Mouse (Mus musculus): ENCODE data around the gene Cdca3. TPM values are rescaled to one million over a fixed set of nuclear protein-coding genes. Genes with fewer than 3 reads are reported as not detected.
A peak's percentile ranks its signal among the peaks of the same experiment; 100 is the strongest.
"Not testable (repeated sequence)": the region's sequence is repeated elsewhere in the genome, so short reads cannot be mapped to it uniquely, and the experiment has no call there.

The Cdca3 gene
- polyA plus RNA-seq, 1 experiment from 2014 or later: 34.2 TPM

DNA sequence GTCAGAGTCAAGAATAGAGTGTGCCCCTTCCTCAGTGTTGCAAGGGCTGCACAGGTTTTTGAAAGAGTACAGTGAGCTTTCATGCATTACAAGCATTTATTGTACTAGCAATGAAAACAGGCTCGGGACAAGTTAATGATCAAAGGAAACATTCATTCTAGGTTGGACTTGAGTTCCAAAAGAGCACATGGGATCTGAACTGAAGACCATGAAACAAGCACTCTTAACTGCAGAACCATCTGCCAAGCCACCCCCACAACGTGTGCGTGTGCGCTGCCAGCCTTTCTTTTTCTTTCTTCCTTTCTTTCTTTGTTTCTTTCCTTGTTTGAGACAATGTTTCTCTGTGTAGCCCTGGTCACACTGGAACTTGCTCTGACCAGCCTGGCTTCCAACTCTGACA, 33.6 kb upstream of the Cdca3 start:
- Histone ChIP-seq H3K27me3 (replicated peaks; ENCODE audit: control insufficient read depth, insufficient read depth, low read length) (no peaks in the 10 kb centered on the region), H3K27ac (ENCODE audit: low read depth, low read length) (no peak overlapping the region), H3K36me3 (ENCODE audit: control insufficient read depth, insufficient read depth, low read length) (no peaks in the 10 kb centered on the region), H3K4me1 (ENCODE audit: control insufficient read depth, insufficient read depth, low read depth, low read length) (no peaks in the 10 kb centered on the region), H3K4me2 (ENCODE audit: low read length) (no peak overlapping the region), H3K9me3 (ENCODE audit: control insufficient read depth, low read length) (no peaks in the 10 kb centered on the region), H3K4me3 (ENCODE audit: low read length) (no peak overlapping the region), H3K9ac (ENCODE audit: low read depth, low read length) (no peak overlapping the region)
- 70% methylated on average over 4 of the region's 4 CpGs for WGBS
- ATAC-seq: no peak

DNA sequence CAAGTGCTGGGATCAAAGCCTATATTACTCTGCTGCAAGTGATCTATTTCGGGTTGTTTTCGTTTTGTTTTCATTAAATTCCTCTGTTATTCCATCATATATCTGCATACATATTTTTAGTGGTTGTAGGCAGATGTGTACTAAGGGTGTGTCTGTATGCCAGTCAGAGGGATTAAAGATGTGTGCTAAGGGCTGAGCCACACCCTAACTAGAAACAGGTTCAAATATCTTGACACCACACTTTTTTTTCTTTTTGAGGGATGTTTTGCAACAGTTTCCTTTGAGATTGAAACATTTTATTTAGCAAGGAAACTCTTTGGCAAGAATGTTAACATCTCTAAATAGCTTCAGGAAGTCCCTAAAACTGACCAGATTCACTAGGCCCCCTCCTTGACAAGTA, 33.1 kb upstream of the Cdca3 start:
- Histone ChIP-seq H3K9me3 (ENCODE audit: control insufficient read depth, low read length) (no peaks in the 10 kb centered on the region), H3K27ac (ENCODE audit: low read depth, low read length) (no peak overlapping the region), H3K36me3 (ENCODE audit: control insufficient read depth, insufficient read depth, low read length) (no peaks in the 10 kb centered on the region), H3K4me3 (ENCODE audit: low read length) (no peak overlapping the region), H3K4me1 (ENCODE audit: control insufficient read depth, insufficient read depth, low read depth, low read length) (no peaks in the 10 kb centered on the region), H3K27me3 (replicated peaks; ENCODE audit: control insufficient read depth, insufficient read depth, low read length) (no peaks in the 10 kb centered on the region), H3K4me2 (ENCODE audit: low read length) (no peak overlapping the region), H3K9ac (ENCODE audit: low read depth, low read length) (no peak overlapping the region)
- WGBS: 85% methylated on average over 2 of the region's 2 CpGs
- ATAC-seq: no peak

DNA sequence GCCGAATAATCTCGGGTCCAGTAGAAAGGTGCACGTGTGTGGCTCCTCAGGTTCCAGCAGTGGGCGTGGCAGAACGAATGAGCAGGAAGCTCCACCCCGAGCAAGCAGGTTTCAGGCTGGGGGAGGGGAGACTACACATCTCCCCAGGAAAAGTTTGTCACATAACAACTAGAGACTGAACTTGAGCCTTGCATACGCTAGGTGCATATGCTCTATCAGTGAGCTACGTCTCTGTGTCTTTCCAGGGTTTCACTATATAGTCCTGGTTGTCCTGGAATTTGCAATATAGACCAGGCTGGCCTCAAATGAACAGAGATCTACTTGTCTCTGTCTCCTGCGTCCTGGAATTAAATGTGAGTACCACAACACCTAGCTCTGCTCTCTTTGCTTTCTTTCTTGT, 26.9 kb upstream of the Cdca3 start:
- not testable (repeated sequence) for H3K9ac ChIP-seq (ENCODE audit: low read depth, low read length); ATAC-seq; H3K36me3 ChIP-seq (ENCODE audit: control insufficient read depth, insufficient read depth, low read length); H3K27me3 ChIP-seq (replicated peaks; ENCODE audit: control insufficient read depth, insufficient read depth, low read length); H3K4me3 ChIP-seq (ENCODE audit: low read length); H3K27ac ChIP-seq (ENCODE audit: low read depth, low read length); H3K4me2 ChIP-seq (ENCODE audit: low read length); H3K4me1 ChIP-seq (ENCODE audit: control insufficient read depth, insufficient read depth, low read depth, low read length); H3K9me3 ChIP-seq (ENCODE audit: control insufficient read depth, low read length)
- 31% methylated on average over 3 of the region's 9 CpGs for WGBS

DNA sequence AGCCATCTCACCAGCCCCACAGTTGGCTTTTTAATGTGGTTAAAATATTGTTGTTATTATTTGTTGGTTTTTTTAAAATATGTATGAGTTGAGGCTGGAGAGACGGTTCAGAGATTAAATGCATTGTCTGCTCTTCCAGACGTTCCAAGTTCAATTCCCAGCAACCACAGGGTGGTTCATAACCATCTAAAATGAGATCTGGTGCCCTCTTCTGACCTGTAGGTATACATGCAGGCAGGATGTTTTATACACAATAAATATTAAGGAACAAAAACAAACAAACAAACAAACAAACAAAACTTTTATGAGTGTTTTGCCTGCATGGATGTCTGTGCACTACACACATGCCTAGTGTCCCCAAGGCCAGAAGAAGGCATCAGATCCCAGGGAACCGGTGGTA, 26.3 kb upstream of the Cdca3 start:
- WGBS: 73% methylated on average over 3 of the region's 3 CpGs
- H3K4me2 ChIP-seq (ENCODE audit: low read length): no peak overlapping the region

GRCm38 (mm10) chr6:124803691-124804090, 25.7 kb upstream of the Cdca3 start:
- H3K27ac ChIP-seq (ENCODE audit: low read depth, low read length); ATAC-seq; H3K27me3 ChIP-seq (replicated peaks; ENCODE audit: control insufficient read depth, insufficient read depth, low read length); H3K4me3 ChIP-seq (ENCODE audit: low read length); H3K36me3 ChIP-seq (ENCODE audit: control insufficient read depth, insufficient read depth, low read length); H3K4me1 ChIP-seq (ENCODE audit: control insufficient read depth, insufficient read depth, low read depth, low read length); H3K9me3 ChIP-seq (ENCODE audit: control insufficient read depth, low read length); H3K9ac ChIP-seq (ENCODE audit: low read depth, low read length); H3K4me2 ChIP-seq (ENCODE audit: low read length): not testable (repeated sequence)
- WGBS: 97% methylated on average over 4 of the region's 4 CpGs

More for the DNA sequence above, 26.3 kb upstream of the Cdca3 start:
- H3K27ac ChIP-seq (ENCODE audit: low read depth, low read length): no peak overlapping the region
- H3K4me1 ChIP-seq (ENCODE audit: control insufficient read depth, insufficient read depth, low read depth, low read length): peaks cover 7% of the 10 kb centered on the region
- H3K4me3 ChIP-seq (ENCODE audit: low read length): no peak overlapping the region
- no peaks in the 10 kb centered on the region for H3K27me3 ChIP-seq (replicated peaks; ENCODE audit: control insufficient read depth, insufficient read depth, low read length)
- ATAC-seq: no peak
- no peaks in the 10 kb centered on the region for H3K9me3 ChIP-seq (ENCODE audit: control insufficient read depth, low read length)
- H3K36me3 ChIP-seq (ENCODE audit: control insufficient read depth, insufficient read depth, low read length): no peaks in the 10 kb centered on the region
- H3K9ac ChIP-seq (ENCODE audit: low read depth, low read length): no peak overlapping the region

DNA sequence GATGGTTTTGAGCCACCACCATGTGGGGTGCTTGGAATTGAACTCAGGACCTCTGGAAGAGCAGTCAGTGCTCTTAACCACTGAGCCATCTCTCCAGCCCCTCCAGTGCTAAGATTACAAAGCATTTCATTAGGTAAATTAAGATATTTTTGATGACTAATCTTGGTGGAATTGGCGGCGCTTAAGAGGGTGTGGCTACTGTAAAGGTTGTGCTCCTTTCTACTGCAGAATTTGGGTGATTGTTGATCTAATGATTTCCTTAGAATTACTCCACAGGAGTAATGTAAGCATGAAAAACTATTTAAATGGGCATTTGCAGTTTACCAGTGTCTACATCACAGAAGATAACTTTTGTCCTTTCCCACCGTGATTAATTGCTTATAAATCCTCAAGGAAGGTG, 25.0 kb upstream of the Cdca3 start:
- no peaks in the 10 kb centered on the region for H3K9me3 ChIP-seq (ENCODE audit: control insufficient read depth, low read length)
- no peak overlapping the region for H3K4me3 ChIP-seq (ENCODE audit: low read length)
- WGBS: 88% methylated on average over 3 of the region's 3 CpGs
- peaks cover 10% of the 10 kb centered on the region for H3K4me1 ChIP-seq (ENCODE audit: control insufficient read depth, insufficient read depth, low read depth, low read length)
- H3K36me3 ChIP-seq (ENCODE audit: control insufficient read depth, insufficient read depth, low read length): no peaks in the 10 kb centered on the region
- no peak for ATAC-seq
- H3K27ac ChIP-seq (ENCODE audit: low read depth, low read length): no peak overlapping the region
- H3K27me3 ChIP-seq (replicated peaks; ENCODE audit: control insufficient read depth, insufficient read depth, low read length): no peaks in the 10 kb centered on the region
- H3K4me2 ChIP-seq (ENCODE audit: low read length): no peak overlapping the region
- no peak overlapping the region for H3K9ac ChIP-seq (ENCODE audit: low read depth, low read length)

GRCm38 (mm10) chr6:124805341-124806321, 23.7 kb upstream of the Cdca3 start:
- no peaks in the 10 kb centered on the region for H3K9me3 ChIP-seq (ENCODE audit: control insufficient read depth, low read length)
- WGBS: 2% methylated on average over 34 of the region's 34 CpGs

DNA sequence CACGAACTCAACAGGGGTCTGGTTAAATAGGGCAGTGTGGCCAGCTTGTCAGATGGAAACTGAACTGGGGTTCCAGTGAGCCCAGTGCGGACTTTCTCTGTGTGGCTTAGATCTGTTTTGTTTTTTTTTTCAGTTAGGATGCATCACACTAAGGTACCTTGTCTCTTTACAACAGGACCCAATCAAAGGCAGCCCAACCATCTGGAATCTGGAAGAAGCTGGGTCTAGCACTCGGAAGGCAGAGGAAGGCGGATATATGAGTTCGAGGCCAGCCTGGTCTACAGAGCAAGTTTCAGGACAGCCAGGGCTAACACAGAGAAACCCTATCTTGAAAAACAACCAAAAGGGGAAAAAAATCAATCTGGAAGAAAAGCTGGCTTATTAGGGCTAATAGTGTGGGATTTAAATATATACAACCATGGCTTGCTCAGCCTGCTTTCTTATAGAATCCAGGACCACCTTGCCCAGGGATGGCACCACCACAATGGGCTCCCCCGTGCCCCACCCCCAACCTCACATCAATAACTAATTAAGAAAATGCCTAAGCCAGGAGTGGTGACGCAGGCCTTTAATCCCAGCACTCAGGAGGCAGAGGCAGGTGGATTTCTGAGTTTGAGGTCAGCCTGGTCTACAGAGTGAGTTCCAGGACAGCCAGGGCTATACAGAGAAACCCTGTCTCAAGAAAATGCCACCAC, 22.8 kb upstream of the Cdca3 start:
- Histone ChIP-seq H3K9ac (ENCODE audit: low read depth, low read length) (no peak overlapping the region), H3K4me1 (ENCODE audit: control insufficient read depth, insufficient read depth, low read depth, low read length) (peaks cover 14% of the 10 kb centered on the region), H3K9me3 (ENCODE audit: control insufficient read depth, low read length) (no peaks in the 10 kb centered on the region), H3K4me3 (ENCODE audit: low read length) (no peak overlapping the region), H3K36me3 (ENCODE audit: control insufficient read depth, insufficient read depth, low read length) (peaks cover 2% of the 10 kb centered on the region), H3K27me3 (replicated peaks; ENCODE audit: control insufficient read depth, insufficient read depth, low read length) (no peaks in the 10 kb centered on the region), H3K27ac (ENCODE audit: low read depth, low read length) (peak overlapping the region; percentile 93), H3K4me2 (ENCODE audit: low read length) (peak overlapping the region; percentile 90)
- ATAC-seq: no peak
- 76% methylated on average over 7 of the region's 7 CpGs for WGBS

More at GRCm38 (mm10) chr6:124805341-124806321, 23.7 kb upstream of the Cdca3 start:
- peak; percentile 90 for ATAC-seq
- Histone ChIP-seq H3K4me2 (ENCODE audit: low read length) (peak overlapping the region; percentile 90), H3K9ac (ENCODE audit: low read depth, low read length) (peak overlapping the region; percentile 73), H3K27ac (ENCODE audit: low read depth, low read length) (peak overlapping the region; percentile 93), H3K36me3 (ENCODE audit: control insufficient read depth, insufficient read depth, low read length) (no peaks in the 10 kb centered on the region), H3K27me3 (replicated peaks; ENCODE audit: control insufficient read depth, insufficient read depth, low read length) (no peaks in the 10 kb centered on the region), H3K4me3 (ENCODE audit: low read length) (peak overlapping the region; percentile 52), H3K4me1 (ENCODE audit: control insufficient read depth, insufficient read depth, low read depth, low read length) (peaks cover 14% of the 10 kb centered on the region)

- H3K4me2 ChIP-seq (ENCODE audit: low read length): no peak overlapping the region
- H3K4me1 ChIP-seq (ENCODE audit: control insufficient read depth, insufficient read depth, low read depth, low read length): peaks cover 20% of the 10 kb centered on the region
- WGBS: 87% methylated on average over 4 of the region's 4 CpGs
- no peaks in the 10 kb centered on the region for H3K27me3 ChIP-seq (replicated peaks; ENCODE audit: control insufficient read depth, insufficient read depth, low read length)
- H3K9me3 ChIP-seq (ENCODE audit: control insufficient read depth, low read length): no peaks in the 10 kb centered on the region
- no peak for ATAC-seq
- H3K9ac ChIP-seq (ENCODE audit: low read depth, low read length): no peak overlapping the region
- peaks cover 5% of the 10 kb centered on the region for H3K36me3 ChIP-seq (ENCODE audit: control insufficient read depth, insufficient read depth, low read length)
- H3K4me3 ChIP-seq (ENCODE audit: low read length): no peak overlapping the region
- H3K27ac ChIP-seq (ENCODE audit: low read depth, low read length): no peak overlapping the region
Observed at GRCm38 (mm10) chr6:124807366-124807765, 22.0 kb upstream of the Cdca3 start.
